Mouse (Mus musculus) neural tube, embryonic 13.5 days (tissue): ENCODE data around the gene Rnft1. TPM values are rescaled to one million over a fixed set of nuclear protein-coding genes. Genes with fewer than 3 reads are reported as not detected.
"Not testable (repeated sequence)": the region's sequence is repeated elsewhere in the genome, so short reads cannot be mapped to it uniquely, and the experiment has no call there.

Experiments used
- ATAC-seq: fragments of 200-750 bp; cut with Nextera tagmentation; 2 replicates; pipeline ENCODE4 v1.8.0; 2017; ENCODE audit warnings: low read depth, mild to moderate bottlenecking, moderate TSS enrichment, moderate library complexity
- H3K27ac ChIP-seq: fragments of 300-500 bp; sonication (generic); replicated peaks from 2 replicates; pipeline ENCODE4 v1.5.1; 2015; ENCODE audit warnings: moderate library complexity, mild to moderate bottlenecking, inconsistent platforms
- H3K27me3 ChIP-seq: fragments of 300-500 bp; sonication (generic); 2 replicates; pipeline ENCODE4 v1.6.1; 2015; ENCODE audit warnings: mild to moderate bottlenecking, inconsistent platforms
- H3K36me3 ChIP-seq: fragments of 300-500 bp; sonication (generic); 2 replicates; pipeline ENCODE4 v1.6.1; 2015; ENCODE audit warnings: mild to moderate bottlenecking, inconsistent platforms
- H3K4me1 ChIP-seq: fragments of 300-500 bp; sonication (generic); replicated peaks from 2 replicates; pipeline ENCODE4 v1.6.1; 2015; ENCODE audit warnings: inconsistent platforms
- H3K4me2 ChIP-seq: fragments of 300-500 bp; sonication (generic); 2 replicates; pipeline ENCODE4 v1.6.1; 2015; ENCODE audit warnings: inconsistent platforms, mild to moderate bottlenecking, moderate library complexity
- H3K4me3 ChIP-seq: fragments of 300-500 bp; sonication (generic); 2 replicates; pipeline ENCODE4 v1.5.1; 2015; ENCODE audit warnings: mild to moderate bottlenecking, inconsistent platforms
- H3K9ac ChIP-seq: fragments of 300-500 bp; sonication (generic); 2 replicates; pipeline ENCODE4 v1.6.1; 2015; ENCODE audit warnings: moderate library complexity, mild to moderate bottlenecking, inconsistent platforms
- H3K9me3 ChIP-seq: fragments of 300-500 bp; sonication (generic); 2 replicates; pipeline ENCODE4 v1.6.1; 2016; ENCODE audit warnings: inconsistent platforms
- WGBS: fragments of 180-500 bp; shearing (Covaris S2); methylation state at CpG from one replicate; pipeline ENCODE4 v1.1.7; 2015; 5-methylcytosine and 5-hydroxymethylcytosine counted together
- polyA plus RNA-seq: library from polyadenylated mRNA; unstranded; fragments of >200 nt; fragmentation: Nextera tagmentation; extraction: Ambion mirVana; gene quantifications from 2 replicates; pipeline ENCODE4 v1.2.1, GENCODE M21; 2015

Rnft1 gene
- polyA plus RNA-seq, 1 experiment from 2014 or later = 20.4 TPM

GRCm38 (mm10) chr11:86532834-86533233 lies 48.4 kb downstream of the Rnft1 start:
- H3K9me3 ChIP-seq = no peaks in the 10 kb centered on the region
- H3K27ac ChIP-seq = no peak overlapping the region
- no peak for ATAC-seq
- no peak overlapping the region for H3K4me3 ChIP-seq
- no peaks in the 10 kb centered on the region for H3K4me1 ChIP-seq
- H3K9ac ChIP-seq = no peak overlapping the region
- H3K4me2 ChIP-seq = no peak overlapping the region
- H3K36me3 ChIP-seq = peaks cover 46% of the 10 kb centered on the region
- 78% methylated on average over 1 of the region's 1 CpGs for WGBS
- H3K27me3 ChIP-seq = no peaks in the 10 kb centered on the region

GRCm38 (mm10) chr11:86533302-86533701 lies 48.8 kb downstream of the Rnft1 start:
- H3K9ac ChIP-seq, H3K4me2 ChIP-seq, H3K27ac ChIP-seq, H3K9me3 ChIP-seq, H3K27me3 ChIP-seq, ATAC-seq, H3K4me3 ChIP-seq, H3K4me1 ChIP-seq: not testable (repeated sequence)
- WGBS = 90% methylated on average over 6 of the region's 6 CpGs
- H3K36me3 ChIP-seq = peaks cover 43% of the 10 kb centered on the region

DNA sequence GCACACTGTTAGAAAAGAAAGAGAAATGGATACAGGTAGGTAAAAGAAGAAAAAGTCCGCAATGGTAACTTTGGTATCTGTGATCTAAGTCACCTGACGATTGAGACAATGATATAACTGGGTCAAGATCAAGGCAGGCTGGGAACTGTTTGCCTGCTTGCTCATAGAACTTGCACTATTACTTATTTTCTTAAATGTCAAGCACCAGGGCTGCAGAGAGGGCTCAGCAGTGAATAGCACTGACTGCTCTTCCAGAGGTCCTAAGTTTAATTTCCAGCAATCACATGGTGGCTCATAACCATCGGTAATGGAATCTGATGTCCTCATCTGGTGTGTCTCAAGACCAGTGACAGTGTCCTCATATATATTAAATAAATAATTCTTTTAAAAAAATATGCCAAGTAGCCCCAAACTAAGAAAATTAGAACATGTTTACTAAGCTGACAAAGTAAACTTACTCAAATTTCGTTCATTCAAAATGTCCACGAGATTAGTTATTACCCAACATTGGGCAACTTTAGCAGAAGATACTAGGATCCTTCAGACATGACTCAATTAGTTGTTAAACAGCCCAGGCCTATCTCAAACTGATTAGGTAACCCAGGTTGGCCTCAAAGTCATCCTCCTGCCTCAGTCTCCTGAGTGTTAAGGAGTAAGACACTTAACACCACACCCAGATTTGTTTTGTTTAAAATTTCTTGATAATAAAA lies 49.9 kb downstream of the Rnft1 start:
- H3K4me1 ChIP-seq = no peaks in the 10 kb centered on the region
- H3K27me3 ChIP-seq = no peaks in the 10 kb centered on the region
- peaks cover 34% of the 10 kb centered on the region for H3K36me3 ChIP-seq
- H3K27ac ChIP-seq = no peak overlapping the region
- no peak overlapping the region for H3K9ac ChIP-seq
- no peak for ATAC-seq
- no peak overlapping the region for H3K4me3 ChIP-seq
- H3K9me3 ChIP-seq = no peaks in the 10 kb centered on the region
- no peak overlapping the region for H3K4me2 ChIP-seq
- WGBS = 96% methylated on average over 5 of the region's 5 CpGs

GRCm38 (mm10) chr11:86538786-86539185 lies 54.3 kb downstream of the Rnft1 start:
- Histone ChIP-seq H3K4me2 (no peak overlapping the region), H3K27me3 (no peaks in the 10 kb centered on the region), H3K9ac (no peak overlapping the region), H3K9me3 (no peaks in the 10 kb centered on the region), H3K4me1 (peaks cover 20% of the 10 kb centered on the region), H3K27ac (no peak overlapping the region), H3K36me3 (peaks cover 6% of the 10 kb centered on the region; the same call in 1 of the 2 replicates), H3K4me3 (no peak overlapping the region)
- 93% methylated on average over 4 of the region's 4 CpGs for WGBS
- no peak for ATAC-seq

DNA sequence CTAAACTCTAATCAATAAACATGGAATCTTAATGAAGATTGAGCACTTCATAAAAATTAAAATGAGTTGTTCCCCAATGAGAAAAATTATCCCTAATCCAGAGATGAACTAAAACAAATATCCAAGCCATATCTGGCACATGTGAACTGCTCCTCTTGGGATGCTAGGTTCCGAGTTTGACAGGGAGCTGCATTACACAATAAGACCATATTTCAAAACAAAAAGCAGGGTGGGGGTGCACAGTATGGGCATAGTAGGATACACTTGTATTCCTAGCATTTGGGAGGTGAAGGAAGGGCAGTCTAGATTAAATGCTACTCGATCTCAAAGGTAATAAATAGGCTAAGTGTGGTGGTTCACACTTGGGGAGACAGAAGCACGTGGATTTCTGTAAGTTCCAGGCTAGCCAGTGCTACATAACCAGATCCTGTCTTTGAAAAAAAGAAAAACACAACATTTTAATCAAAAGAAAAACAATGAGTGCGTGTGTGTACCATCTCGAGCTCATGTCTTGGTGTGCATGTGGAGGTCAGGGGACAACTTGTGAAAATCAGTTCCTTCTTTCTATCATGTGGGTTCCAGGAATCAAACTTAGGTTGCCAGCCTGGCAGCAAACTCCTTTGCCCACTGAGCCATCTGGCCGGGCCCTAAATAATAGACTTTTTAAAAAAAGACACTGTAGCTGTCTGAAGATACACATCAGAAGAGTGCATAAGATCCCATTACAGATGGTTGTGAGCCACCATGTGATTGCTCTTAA lies 55.4 kb downstream of the Rnft1 start:
- WGBS = 90% methylated on average over 6 of the region's 6 CpGs
- ATAC-seq = no peak

DNA sequence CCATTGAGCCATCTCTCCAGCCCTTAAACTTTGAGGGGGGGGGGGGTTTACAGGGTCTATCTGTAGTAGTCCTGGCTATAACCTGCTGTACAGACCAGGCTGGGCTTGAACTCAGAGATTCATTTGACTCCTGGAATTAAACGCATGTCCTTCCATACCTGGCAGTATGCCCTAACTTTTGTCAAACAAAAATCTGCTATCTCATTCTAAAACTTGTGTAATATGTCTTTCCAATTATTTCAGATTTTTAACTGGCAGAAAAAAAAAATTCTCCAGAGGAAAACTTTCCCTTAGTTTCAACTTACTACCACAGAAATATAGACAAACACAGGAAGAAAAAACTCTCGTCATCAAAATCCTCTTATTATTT lies 56.0 kb downstream of the Rnft1 start:
- Histone ChIP-seq H3K27ac (no peak overlapping the region), H3K4me3 (no peak overlapping the region), H3K27me3 (no peaks in the 10 kb centered on the region), H3K36me3 (no peaks in the 10 kb centered on the region), H3K9ac (no peak overlapping the region), H3K4me2 (no peak overlapping the region), H3K4me1 (peaks cover 25% of the 10 kb centered on the region), H3K9me3 (no peaks in the 10 kb centered on the region)
- ATAC-seq = no peak
- WGBS = 94% methylated on average over 2 of the region's 2 CpGs

More for the DNA sequence above, 55.4 kb downstream of the Rnft1 start:
- H3K9me3 ChIP-seq = no peaks in the 10 kb centered on the region
- no peaks in the 10 kb centered on the region for H3K27me3 ChIP-seq
- no peak overlapping the region for H3K27ac ChIP-seq
- no peak overlapping the region for H3K4me3 ChIP-seq
- no peak overlapping the region for H3K4me2 ChIP-seq
- H3K4me1 ChIP-seq = peaks cover 22% of the 10 kb centered on the region
- no peak overlapping the region for H3K9ac ChIP-seq
- H3K36me3 ChIP-seq = no peaks in the 10 kb centered on the region

DNA sequence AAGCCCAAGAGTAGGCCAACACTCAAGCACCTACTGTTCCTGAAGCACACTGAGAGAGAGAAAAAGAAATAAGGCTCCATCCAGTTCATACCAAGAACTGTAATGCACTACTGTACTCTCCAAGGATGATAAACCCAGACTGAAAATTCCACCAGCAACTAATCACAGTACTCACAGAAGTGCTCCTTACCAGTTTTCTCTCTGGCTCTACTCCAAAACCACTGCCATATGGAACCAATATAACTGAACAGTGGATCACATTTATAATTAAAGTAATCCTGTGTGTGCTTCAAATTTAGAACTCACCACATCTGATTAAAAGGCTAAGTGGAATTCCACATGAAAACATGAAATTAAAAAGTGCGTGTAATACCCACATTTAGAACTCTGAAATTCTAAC lies 58.4 kb downstream of the Rnft1 start:
- H3K27me3 ChIP-seq = no peaks in the 10 kb centered on the region
- H3K27ac ChIP-seq = no peak overlapping the region
- 92% methylated on average over 1 of the region's 1 CpGs for WGBS
- H3K9me3 ChIP-seq = no peaks in the 10 kb centered on the region
- ATAC-seq = no peak
- peak overlapping the region; percentile 87; the same call in 1 of the 2 replicates for H3K4me2 ChIP-seq
- peaks cover 29% of the 10 kb centered on the region for H3K4me1 ChIP-seq
- H3K36me3 ChIP-seq = no peaks in the 10 kb centered on the region
- no peak overlapping the region for H3K9ac ChIP-seq
- 0 out of 2 replicates have a peak overlapping the region, but pooled peaks have one; percentile 4 for H3K4me3 ChIP-seq

DNA sequence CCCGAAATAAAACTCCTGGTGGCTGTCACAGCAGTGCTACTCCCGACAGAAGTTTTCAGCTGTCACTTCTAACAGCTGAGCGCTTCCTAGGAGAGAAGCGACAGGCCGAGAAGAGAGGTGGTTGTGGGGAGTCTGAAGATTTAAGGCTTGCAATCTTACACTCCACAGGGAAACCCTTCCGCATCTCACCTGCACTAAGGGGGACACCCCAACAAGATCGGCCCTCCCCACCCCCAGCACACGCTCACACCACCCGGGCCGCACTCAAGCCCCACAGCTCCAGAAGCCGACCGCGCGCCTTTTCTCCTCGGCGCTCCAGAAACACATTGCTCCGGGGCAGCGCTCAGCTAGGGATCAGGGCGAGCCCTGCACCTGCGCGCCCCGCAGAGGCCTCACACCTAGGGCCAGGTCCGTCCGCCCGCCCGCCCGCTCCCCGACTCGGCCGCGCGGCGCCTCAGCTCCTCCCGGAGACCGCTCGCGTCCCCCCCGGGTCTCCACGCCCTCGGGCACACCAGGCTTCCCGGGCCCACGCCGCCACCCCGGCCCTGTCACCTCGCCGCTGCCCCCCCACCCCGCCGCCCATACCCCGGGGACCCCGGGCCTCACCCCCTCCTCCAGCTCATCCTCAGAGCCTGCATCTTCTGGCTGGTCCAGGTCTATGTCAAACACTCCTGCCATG lies 59.6 kb downstream of the Rnft1 start:
- no peaks in the 10 kb centered on the region for H3K27me3 ChIP-seq
- WGBS = under 1% methylated on average over 47 of the region's 50 CpGs

GRCm38 (mm10) chr11:86544639-86545299 lies 60.3 kb downstream of the Rnft1 start, which contains the start of the genes Rps6kb1 and Tubd1:
TSS of gene Rps6kb1 (minus strand) at chr11:86544805.
TSS of gene Tubd1 (plus strand) at chr11:86544991.
- Histone ChIP-seq H3K27ac (peak within 1 kb of the TSS; percentile 89), H3K4me1 (peaks cover 29% of the 10 kb centered on the region), H3K9ac (peak within 1 kb of the TSS; percentile 97), H3K4me3 (peak within 1 kb of the TSS; percentile 97), H3K36me3 (peaks cover 6% of the 10 kb centered on the region; the same call in 1 of the 2 replicates), H3K27me3 (no peaks in the 10 kb centered on the region), H3K9me3 (no peaks in the 10 kb centered on the region), H3K4me2 (peak within 1 kb of the TSS; percentile 87)
- peak; percentile 99 for ATAC-seq
- WGBS = under 1% methylated on average over 43 of the region's 43 CpGs

More for the DNA sequence above, 59.6 kb downstream of the Rnft1 start:
- Histone ChIP-seq H3K4me2 (peak overlapping the region; percentile 87), H3K36me3 (no peaks in the 10 kb centered on the region), H3K9ac (peak overlapping the region; percentile 97), H3K9me3 (no peaks in the 10 kb centered on the region), H3K4me1 (peaks cover 29% of the 10 kb centered on the region), H3K4me3 (peak overlapping the region; percentile 97), H3K27ac (peak overlapping the region; percentile 89)
- peak; percentile 69 for ATAC-seq

GRCm38 (mm10) chr11:86545556-86545955 lies 61.1 kb downstream of the Rnft1 start:
- no peaks in the 10 kb centered on the region for H3K9me3 ChIP-seq
- ATAC-seq = no peak
- peak overlapping the region; percentile 97 for H3K4me3 ChIP-seq
- H3K4me2 ChIP-seq = peak overlapping the region; percentile 63
- H3K36me3 ChIP-seq = peaks cover 13% of the 10 kb centered on the region
- H3K27ac ChIP-seq = no peak overlapping the region
- H3K9ac ChIP-seq = peak overlapping the region; percentile 59; the same call in 1 of the 2 replicates
- peaks cover 29% of the 10 kb centered on the region for H3K4me1 ChIP-seq
- 84% methylated on average over 8 of the region's 8 CpGs for WGBS
- H3K27me3 ChIP-seq = no peaks in the 10 kb centered on the region

DNA sequence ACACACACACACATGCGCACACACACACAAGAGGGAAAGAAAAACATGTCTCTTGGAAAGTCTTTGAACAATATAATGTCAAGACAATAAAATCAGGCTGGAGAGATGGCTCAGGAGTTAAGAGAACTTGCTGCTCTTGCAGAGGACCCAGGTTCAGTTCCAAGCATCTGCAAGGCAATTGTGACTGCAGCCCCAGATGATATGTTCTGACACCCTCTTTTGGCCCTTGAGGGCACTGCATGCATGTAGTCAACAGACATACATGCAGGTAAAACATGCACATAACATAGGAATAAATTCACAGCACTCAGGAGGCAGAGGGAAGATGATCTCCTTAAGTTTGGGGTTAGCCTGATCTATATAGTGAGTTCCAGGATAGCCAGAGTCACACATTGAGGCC lies 63.0 kb downstream of the Rnft1 start:
- H3K36me3 ChIP-seq = peaks cover 13% of the 10 kb centered on the region
- no peaks in the 10 kb centered on the region for H3K9me3 ChIP-seq
- no peak overlapping the region for H3K27ac ChIP-seq
- WGBS = 100% methylated on average over 1 of the region's 1 CpGs
- H3K4me3 ChIP-seq = no peak overlapping the region
- no peaks in the 10 kb centered on the region for H3K27me3 ChIP-seq
- no peak overlapping the region for H3K9ac ChIP-seq
- peaks cover 22% of the 10 kb centered on the region for H3K4me1 ChIP-seq
- H3K4me2 ChIP-seq = no peak overlapping the region
- ATAC-seq = no peak
